Mouse (Mus musculus) B cell, adult 2 months (primary cell): Measurements from ENCODE around the gene Opn1sw.

Source experiments
- DNase-seq, 2 experiments: peaks; one replicate each; pipeline ENCODE4 v3.0.0; 2022

Opn1sw gene

DNA sequence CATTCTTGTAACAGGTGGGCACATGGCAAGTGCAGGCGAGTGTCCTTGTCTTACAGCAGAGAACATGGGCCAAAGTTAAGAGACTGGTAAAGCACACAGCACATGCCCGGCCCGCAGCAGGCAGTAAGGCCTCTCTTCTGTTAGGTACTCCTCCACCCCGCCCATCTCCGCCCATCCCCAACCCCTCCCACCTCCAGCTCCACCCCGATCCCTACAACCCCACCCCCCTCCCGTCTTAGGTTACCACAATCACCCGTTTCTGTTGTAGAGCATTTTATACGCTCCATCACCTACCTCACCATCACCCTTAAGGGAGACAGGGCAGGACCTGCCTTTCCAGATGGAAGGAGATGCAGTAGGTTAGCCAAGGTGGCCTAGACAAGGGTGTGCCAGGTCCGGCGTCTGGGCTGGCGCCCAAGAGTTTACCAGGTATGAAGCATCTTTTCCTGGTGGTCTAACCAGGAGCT lies at the start of gene Opn1sw:
Opn1sw (minus strand) TSS at position 417 of the 467 bp plus-strand sequence.
- no peak for DNase-seq

DNA sequence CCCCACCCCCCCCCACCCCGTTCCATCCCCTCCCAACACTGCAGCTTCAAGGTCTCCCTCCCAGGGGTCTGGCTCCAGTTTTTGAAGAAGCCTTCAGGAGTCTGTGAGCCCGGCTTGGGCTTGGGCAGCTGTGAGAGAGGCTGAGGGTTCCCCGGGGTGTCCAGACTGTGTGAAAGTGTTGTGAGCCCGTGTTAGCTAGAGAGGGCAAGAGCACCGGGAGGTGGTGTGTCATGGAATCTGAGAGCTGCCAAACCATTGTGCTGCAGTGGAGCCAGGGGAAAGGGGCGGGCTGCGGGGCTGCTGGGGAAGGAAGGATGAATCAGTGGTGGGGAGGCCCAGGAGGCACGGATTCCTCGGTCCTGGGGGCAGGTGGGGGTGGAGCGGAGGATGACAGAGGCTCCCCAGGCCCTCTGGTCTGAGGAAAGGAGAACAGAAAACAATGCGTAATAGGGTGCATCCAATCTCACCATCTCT lies 48.2 kb upstream of the Opn1sw start:
- DNase-seq: no peak

- DNase-seq: no peak
These were observed 47.7 kb upstream of the Opn1sw start for GRCm38 (mm10) chr6:29435940-29436451.

DNA sequence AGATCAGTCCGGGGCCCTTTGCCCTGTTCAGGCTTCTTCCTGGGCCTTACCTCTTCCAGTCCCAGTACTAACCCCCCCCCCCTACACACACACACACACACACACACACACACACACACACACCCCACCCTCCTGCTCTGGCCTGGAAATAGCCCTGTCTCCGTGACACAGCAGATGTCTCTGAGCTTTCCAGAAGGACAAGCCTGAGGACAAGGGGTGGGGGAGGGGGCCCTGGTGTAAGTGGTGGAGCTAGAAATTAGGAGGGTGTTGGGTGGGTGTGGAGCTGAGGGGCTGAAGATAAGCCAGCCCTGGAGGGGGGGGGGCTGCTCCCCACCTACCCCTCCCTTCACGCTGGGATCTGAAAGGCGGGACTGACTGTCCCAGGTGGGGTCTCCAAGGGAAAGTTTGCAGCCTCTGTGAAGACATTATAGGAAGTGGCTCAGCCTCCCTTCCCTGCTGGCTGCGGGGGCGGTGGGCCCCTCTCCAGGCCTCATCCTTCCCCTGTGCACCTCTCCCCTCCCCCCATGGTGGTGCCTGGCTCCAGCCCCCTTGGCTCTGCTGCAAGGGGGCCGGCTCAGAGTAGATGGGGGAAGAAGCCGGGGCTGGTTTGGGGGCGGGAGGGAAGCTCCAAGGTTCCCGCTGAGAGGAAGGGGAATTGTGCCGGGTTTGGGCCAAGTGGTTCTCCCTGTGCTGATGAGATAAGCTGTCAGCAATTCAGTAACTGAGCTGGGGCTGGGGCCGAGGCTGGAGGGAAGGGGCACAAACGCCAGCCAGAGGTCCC lies 46.8 kb upstream of the Opn1sw start:
- no peak for DNase-seq

DNA sequence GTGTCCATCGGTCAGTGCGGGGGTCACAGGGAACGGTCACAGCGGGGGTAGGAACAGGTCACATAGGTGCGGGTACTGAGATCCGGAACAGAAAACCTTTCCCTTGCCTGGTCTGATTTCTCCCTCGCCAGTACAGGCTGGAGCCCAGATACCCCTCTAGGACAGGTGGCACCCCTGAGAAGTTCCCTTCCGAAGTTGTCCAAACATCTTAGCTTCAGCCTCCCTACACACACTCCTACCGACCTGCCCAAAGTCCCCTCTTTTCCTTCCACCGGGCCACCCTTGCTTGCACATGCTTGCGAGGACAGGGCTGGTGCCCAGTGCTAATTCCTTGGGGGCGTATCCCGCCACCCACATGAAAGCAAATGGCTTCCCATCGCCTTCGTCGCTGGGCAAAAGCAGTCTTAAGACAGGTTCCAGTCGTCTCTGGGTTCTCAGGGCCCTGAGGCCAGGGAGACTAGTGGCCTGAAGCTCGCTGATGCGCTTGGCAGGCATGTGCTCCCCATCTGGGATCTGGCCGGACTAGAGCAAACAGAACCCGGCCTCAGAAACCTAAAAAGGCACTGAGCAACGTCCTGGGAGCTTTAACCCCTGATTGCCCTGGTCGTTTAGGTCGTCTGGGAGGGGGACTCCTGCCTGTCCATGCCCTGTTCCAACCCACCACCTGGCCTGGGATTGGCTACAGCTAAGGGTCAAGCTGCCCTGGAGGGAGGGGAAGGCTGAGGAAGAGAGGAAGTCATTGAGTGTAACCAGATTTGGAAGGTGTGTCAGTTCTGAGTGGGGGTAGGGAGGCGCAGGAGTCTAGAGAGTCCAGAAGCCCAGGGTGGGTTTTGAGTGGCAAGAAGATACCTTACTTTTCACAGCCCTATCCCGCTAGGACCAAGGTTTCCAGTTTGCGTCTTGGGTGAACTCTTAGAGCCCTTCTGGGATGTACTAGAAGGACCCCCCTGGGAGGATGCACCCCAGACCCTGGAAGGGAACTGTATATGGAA lies 45.8 kb upstream of the Opn1sw start:
- no peak for DNase-seq

DNA sequence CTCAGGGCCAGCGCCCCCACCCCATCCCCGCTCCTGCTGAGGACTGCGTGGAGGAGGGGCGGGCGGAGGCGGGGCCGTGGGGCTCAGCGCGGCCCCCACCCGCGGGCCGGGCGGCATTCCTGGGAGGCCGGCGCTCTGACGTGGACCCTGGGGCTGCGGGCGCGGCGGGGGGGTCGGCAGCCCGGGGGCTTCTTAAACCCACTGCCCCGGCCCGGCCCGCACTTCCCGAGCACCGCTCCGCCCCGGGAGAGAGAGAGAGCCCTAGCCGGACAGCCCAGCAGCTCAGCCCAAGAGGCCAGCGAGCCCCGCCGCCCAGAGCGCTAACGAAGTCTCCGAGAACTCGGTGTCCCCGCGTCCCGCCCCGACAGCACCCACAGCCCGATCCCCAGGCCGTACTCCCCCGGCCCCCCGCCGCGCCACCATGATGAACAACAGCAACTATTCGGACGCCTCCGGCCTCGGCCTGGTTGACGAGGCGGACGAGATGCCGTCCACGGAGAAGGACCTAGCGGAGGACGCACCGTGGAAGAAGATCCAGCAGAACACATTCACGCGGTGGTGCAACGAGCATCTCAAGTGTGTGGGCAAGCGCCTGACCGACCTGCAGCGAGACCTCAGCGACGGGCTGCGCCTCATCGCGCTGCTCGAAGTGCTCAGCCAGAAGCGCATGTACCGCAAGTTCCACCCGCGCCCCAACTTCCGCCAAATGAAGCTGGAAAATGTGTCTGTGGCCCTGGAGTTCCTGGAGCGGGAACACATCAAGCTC lies 45.0 kb upstream of the Opn1sw start, which contains the start of gene Flnc:
Flnc (plus strand) TSS at position 219 of the 766 bp plus-strand sequence.
- no peak for DNase-seq

DNA sequence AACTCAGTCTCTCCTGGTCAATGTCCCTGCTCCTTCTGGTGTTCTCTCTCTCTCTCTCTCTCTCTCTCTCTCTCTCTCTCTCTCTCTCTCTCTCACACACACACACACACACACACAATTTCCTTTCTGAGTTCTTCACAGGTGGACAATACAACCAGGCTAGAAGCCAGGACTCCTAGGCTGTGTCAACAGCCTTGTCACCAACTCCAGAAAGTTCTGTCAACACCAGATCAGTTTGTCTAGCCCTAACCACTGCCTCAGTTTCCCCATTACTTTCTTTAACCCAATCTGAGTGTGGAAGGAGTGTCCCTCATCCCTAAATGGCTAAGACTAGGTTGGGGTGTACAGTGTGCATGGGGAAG lies 44.4 kb upstream of the Opn1sw start:
- no peak for DNase-seq

- no peak for DNase-seq
These were observed 43.9 kb upstream of the Opn1sw start for GRCm38 (mm10) chr6:29432156-29432555.

DNA sequence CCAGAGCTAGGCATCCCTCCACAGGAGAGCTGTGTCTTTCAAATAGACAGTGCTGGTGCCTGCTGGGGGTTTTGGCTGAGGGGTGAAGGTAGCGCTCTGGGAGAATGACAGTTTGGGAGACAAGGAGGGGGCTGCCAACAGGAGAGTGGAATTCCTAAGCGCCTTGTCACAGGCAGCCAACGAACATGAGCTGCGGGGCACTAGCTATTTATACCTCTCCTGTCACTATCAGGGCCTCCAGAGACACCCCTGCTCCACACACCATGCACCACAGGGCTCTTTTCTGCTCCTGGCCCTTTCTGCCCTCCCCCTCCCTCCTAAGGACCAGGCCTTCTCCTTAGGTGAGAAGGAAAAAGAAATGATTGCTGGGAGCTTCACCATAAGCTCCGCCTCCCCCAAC lies 43.2 kb upstream of the Opn1sw start:
- no peak for DNase-seq

- no peak for DNase-seq
These were observed 42.6 kb upstream of the Opn1sw start for GRCm38 (mm10) chr6:29430681-29431420.

GRCm38 (mm10) chr6:29428171-29428570 lies 39.9 kb upstream of the Opn1sw start:
- no peak for DNase-seq

DNA sequence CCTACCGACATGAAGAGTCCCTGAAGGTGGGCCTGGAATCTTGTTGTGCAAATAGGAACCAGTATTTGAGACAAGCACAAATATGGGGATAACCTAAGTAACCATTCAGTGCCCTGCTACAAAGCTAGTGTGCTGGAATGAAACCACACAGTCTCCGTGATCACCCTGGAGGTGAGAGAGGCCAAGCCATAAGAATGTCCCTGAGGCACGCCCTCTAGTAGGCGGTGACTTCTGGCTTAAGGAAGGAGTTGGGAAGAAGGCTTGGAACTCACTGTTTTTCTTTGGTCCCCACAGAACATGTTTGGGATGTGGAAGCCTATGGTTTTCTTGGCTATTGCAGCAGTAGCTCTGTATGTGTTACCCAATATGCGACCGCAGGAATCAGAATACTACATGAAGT lies 38.1 kb upstream of the Opn1sw start:
- DNase-seq: no peak

DNA sequence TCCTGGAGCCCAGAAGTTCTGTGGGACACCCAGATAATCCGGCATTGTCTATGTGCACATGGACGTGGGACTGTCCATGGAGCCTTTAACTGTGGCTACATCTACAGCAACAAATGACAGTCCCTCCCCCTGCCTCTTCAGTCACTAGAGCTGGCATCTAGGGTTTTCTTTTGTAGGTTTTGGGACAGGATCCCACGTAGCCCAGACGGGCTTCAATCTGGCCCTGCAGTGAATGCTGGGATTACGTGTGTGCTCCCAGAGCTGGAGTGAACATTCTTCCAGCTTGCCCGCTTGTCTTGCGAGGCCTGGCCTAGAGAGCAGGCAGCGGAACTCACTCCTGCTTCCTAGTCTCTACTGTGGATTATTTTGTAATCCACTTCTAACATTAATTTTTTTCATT lies 36.9 kb upstream of the Opn1sw start:
- no peak for DNase-seq

DNA sequence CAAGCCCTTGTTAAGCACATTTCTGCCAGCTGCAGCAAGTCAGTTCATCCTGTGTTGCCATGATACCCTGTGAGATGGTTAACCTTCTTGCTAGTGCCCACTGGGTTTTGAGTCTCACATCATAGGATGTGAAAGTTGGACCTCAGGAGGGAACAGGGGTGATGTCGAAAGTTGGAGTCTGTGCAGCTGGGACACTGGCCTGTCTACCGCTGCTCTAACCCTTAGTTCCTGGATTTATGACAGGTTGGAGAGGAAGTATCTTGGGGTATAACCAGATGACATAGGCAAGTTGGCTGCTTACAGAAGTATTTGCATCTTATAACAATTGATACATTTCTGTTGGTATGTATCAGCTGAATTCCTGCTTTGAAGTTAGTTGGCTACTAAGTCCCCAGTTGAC lies 32.3 kb upstream of the Opn1sw start:
- no peak for DNase-seq

DNA sequence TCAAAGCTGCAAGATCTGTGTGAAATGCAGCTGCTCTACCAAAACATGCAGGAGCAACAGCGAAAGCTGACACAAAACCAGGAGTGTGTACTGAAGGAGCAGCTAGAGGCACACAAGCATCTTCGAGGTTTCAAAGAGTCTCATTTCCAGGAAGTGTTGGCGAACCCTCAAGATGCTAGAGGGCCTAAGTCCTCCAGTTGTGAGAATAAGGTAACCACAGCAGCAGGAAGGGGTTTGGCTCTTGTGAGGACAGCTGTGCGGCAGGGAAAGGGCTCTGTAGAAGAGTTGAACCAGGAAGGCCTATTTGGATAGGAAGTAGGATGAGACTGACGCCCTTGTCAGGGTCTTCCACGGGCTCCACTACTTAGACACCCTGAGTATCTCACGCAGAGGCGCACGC lies 27.2 kb upstream of the Opn1sw start:
- no peak for DNase-seq

DNA sequence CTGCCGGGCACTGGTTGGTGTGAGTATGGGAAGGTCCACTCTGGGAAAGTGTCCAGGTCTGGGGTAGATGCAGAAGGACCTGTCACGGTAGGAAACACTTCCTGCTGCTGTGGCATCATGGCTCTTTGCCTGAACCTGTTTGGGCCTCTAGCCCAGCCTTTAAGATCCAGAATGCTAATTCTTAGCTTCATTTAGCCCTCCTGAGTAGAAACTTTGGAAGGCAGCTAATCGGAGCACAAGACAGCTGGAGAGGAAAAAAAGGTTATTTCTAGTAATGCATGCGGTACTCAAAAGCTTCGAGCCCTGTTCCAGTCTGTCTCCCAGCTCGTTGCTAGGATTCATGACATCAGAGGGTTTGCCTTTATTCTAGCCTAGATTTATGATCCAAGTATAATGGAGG lies 18.1 kb upstream of the Opn1sw start:
- no peak for DNase-seq

- DNase-seq: peak; percentile 18 to 27
These were observed 14.6 kb upstream of the Opn1sw start for GRCm38 (mm10) chr6:29402693-29403342.

GRCm38 (mm10) chr6:29399851-29400250 lies 11.6 kb upstream of the Opn1sw start:
- no peak for DNase-seq

DNA sequence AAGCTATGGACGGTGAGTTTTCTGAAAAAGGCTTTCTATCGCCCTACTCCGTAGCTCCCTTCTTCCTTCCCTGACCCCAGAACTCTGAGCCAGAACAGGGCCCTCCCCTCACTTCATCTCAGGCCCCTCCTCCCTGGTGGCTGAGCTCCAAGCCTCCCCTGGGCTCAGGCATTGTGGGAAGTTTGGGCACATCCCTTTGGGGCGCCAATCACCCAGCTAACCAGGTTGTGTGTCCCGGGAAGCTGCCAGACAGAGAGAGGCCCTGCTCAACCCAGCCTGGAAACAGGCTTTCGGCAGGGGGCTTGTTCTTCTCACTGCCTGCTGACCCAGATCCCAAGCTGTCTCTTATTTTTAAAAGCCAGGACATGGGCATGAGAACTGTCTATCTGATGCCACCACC lies 9.3 kb upstream of the Opn1sw start:
- DNase-seq: no peak

GRCm38 (mm10) chr6:29396714-29397540 lies 8.7 kb upstream of the Opn1sw start:
- DNase-seq: no peak
